Mouse (Mus musculus): ENCODE measurements around the gene Cdkl1. TPM values are rescaled to one million over a fixed set of nuclear protein-coding genes. Genes with fewer than 3 reads are reported as not detected.
A peak's percentile ranks its signal among the peaks of the same experiment; 100 is the strongest.

Cdkl1 gene
- polyA plus RNA-seq, 1 experiment from 2014 or later = 2.3 TPM

DNA sequence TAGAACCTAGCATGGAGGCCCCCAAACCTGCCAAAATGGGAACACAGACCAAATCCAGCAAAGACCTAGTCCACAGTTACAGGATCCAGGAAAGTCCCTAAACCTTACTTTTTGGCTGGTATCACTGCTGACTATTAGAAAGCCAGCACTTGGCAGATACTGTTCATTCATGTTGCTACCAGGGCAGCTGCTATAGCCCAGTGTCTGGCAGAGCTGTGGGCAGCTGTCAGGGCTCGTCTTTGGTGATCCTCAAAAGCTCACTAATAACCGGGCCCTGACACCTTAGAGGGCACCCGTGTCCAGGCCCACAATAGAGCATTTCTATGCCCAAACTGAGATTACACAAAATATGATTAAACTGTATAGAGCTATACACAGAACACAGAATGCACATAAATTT is 68.2 kb downstream of the Cdkl1 start:
- Histone ChIP-seq H3K4me1 (replicated peaks; ENCODE audit: control insufficient read depth, insufficient read depth) (no peaks in the 10 kb centered on the region), H3K27ac (replicated peaks) (no peak overlapping the region), H3K9me3 (ENCODE audit: control insufficient read depth, low read length) (no peaks in the 10 kb centered on the region), H3K9ac (ENCODE audit: low read length) (no peak overlapping the region), H3K36me3 (ENCODE audit: control insufficient read depth, insufficient read depth, low read length) (0 out of 2 replicates have a peak, but pooled peaks cover 3% of the 10 kb centered on the region), H3K27me3 (ENCODE audit: control insufficient read depth, insufficient read depth, low read length) (no peaks in the 10 kb centered on the region), H3K4me3 (ENCODE audit: low read depth, low read length) (no peak overlapping the region), H3K4me2 (replicated peaks; ENCODE audit: low read depth) (no peak overlapping the region)
- TF ChIP-seq CTCF (IDR thresholded peaks at IDR 0.05; ENCODE audit: low read depth) (no peak), EP300 (optimal IDR thresholded peaks at IDR 0.05) (no peak)
- 79% methylated on average over 3 of the region's 3 CpGs for WGBS
- ATAC-seq (ENCODE audit: low FRiP score, low TSS enrichment) (no peak), DNase-seq (ENCODE audit: low spot score) (no peak)

DNA sequence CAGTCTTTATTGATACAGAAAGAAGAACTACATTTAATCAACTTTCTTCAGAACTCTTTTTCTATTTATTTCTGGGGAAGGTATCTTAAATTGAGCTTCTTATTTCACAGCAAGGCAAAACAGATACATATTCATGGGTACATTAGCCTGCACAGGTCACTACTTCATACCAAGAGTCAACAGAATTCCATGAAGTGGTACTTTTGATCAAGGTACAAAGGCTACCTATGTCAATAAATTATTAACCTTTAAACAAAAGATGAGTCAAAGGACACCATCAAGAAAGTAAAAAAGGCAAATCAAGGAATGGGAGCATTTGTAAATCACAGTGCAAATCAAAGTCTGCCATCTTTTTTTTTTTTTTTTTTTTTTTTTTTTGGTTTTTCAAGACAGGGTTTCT is 77.4 kb downstream of the Cdkl1 start:
- TF ChIP-seq CTCF (IDR thresholded peaks at IDR 0.05; ENCODE audit: low read depth) (no peak), EP300 (optimal IDR thresholded peaks at IDR 0.05) (no peak)
- Histone ChIP-seq H3K9ac (ENCODE audit: low read length) (no peak overlapping the region), H3K4me2 (replicated peaks; ENCODE audit: low read depth) (no peak overlapping the region), H3K27me3 (ENCODE audit: control insufficient read depth, insufficient read depth, low read length) (no peaks in the 10 kb centered on the region), H3K27ac (replicated peaks) (no peak overlapping the region), H3K9me3 (ENCODE audit: control insufficient read depth, low read length) (no peaks in the 10 kb centered on the region), H3K4me3 (ENCODE audit: low read depth, low read length) (no peak overlapping the region), H3K36me3 (ENCODE audit: control insufficient read depth, insufficient read depth, low read length) (no peaks in the 10 kb centered on the region), H3K4me1 (replicated peaks; ENCODE audit: control insufficient read depth, insufficient read depth) (no peaks in the 10 kb centered on the region)
- ATAC-seq (ENCODE audit: low FRiP score, low TSS enrichment) (no peak), DNase-seq (ENCODE audit: low spot score) (no peak)

DNA sequence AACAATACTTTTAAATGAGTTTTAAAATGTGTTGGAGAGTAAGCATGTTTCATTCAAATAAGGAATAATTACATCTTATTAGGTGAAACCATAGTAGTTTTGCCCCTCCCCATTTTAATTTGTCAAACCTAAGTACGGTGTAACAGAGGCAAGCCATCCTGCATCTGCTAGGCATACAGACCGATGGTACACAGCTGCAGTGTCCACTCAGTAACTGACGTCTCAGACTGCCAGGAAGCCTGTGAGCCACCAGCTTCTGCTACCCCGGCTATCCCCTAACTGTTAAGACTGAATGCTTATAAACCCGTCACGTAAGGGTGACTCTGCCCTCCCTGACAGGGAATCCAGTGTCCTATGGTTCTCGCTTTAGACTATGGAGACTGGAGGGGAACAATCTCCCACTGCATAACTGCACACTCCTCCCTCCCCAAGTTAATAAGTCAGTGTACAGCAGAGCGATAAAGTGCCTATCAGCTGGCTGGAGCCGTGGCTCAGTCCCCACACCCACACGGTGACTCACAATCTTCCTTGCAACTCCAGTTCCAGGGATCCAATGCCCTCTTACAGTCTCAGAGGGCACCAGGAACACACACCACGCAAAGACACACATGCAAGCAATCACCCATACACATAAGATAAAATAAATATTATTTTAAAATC is 86.1 kb downstream of the Cdkl1 start:
- Histone ChIP-seq H3K27me3 (ENCODE audit: control insufficient read depth, insufficient read depth, low read length) (no peaks in the 10 kb centered on the region), H3K4me3 (ENCODE audit: low read depth, low read length) (no peak overlapping the region), H3K9ac (ENCODE audit: low read length) (no peak overlapping the region), H3K4me2 (replicated peaks; ENCODE audit: low read depth) (no peak overlapping the region), H3K4me1 (replicated peaks; ENCODE audit: control insufficient read depth, insufficient read depth) (no peaks in the 10 kb centered on the region), H3K9me3 (ENCODE audit: control insufficient read depth, low read length) (no peaks in the 10 kb centered on the region), H3K36me3 (ENCODE audit: control insufficient read depth, insufficient read depth, low read length) (no peaks in the 10 kb centered on the region), H3K27ac (replicated peaks) (peak overlapping the region; percentile 46)
- 59% methylated on average over 11 of the region's 11 CpGs for WGBS
- ATAC-seq (ENCODE audit: low FRiP score, low TSS enrichment) = peak; percentile 96
- DNase-seq (ENCODE audit: low spot score) = peak; percentile 86
- no peak for TF ChIP-seq CTCF (IDR thresholded peaks at IDR 0.05; ENCODE audit: low read depth)
- no peak for TF ChIP-seq EP300 (optimal IDR thresholded peaks at IDR 0.05)

GRCm38 (mm10) chr12:69698352-69698751 is 92.7 kb downstream of the Cdkl1 start:
- no peaks in the 10 kb centered on the region for H3K27me3 ChIP-seq (ENCODE audit: control insufficient read depth, insufficient read depth, low read length)
- H3K4me3 ChIP-seq (ENCODE audit: low read depth, low read length) = no peak overlapping the region
- H3K9me3 ChIP-seq (ENCODE audit: control insufficient read depth, low read length) = no peaks in the 10 kb centered on the region
- no peak overlapping the region for H3K27ac ChIP-seq (replicated peaks)
- no peak for TF ChIP-seq CTCF (IDR thresholded peaks at IDR 0.05; ENCODE audit: low read depth)
- TF ChIP-seq EP300 (optimal IDR thresholded peaks at IDR 0.05) = no peak
- DNase-seq (ENCODE audit: low spot score) (no peak), ATAC-seq (ENCODE audit: low FRiP score, low TSS enrichment) (no peak)
- no peak overlapping the region for H3K9ac ChIP-seq (ENCODE audit: low read length)
- WGBS = 83% methylated on average over 6 of the region's 6 CpGs
- H3K4me1 ChIP-seq (replicated peaks; ENCODE audit: control insufficient read depth, insufficient read depth) = no peaks in the 10 kb centered on the region
- no peaks in the 10 kb centered on the region for H3K36me3 ChIP-seq (ENCODE audit: control insufficient read depth, insufficient read depth, low read length)
- no peak overlapping the region for H3K4me2 ChIP-seq (replicated peaks; ENCODE audit: low read depth)

MicroRNAs encoded within 50 kb of the gene (microRNA counts, 519-probe panel; counts per million panel counts)
- not detected for microRNA mmu-miR-681

Small RNAs within 50 kb of the gene (microRNA-seq; reads per million reads assigned to microRNA genes)
- gene Mir681 = not detected

Other genes with a start within 250 kb of the Cdkl1 start
- 24.4 and 24.7 TPM in 2 replicates for gene Vcpkmt, start 208.2 kb downstream of the Cdkl1 start, polyA plus RNA-seq (2015; fragmentation: Nextera tagmentation; extraction: Ambion mirVana)
- 5.4 and 6.0 TPM in 2 replicates for gene Sos2, start 109.4 kb downstream of the Cdkl1 start, polyA plus RNA-seq (2015; fragmentation: Nextera tagmentation; extraction: Ambion mirVana)
- gene L2hgdh, start 66.4 kb downstream of the Cdkl1 start, polyA plus RNA-seq (2015; fragmentation: Nextera tagmentation; extraction: Ambion mirVana) = 11.5 and 12.3 TPM in 2 replicates
- 20.5 and 20.6 TPM in 2 replicates for gene Atp5s, start 66.3 kb downstream of the Cdkl1 start, polyA plus RNA-seq (2015; fragmentation: Nextera tagmentation; extraction: Ambion mirVana)
- gene Atl1, start 101.3 kb upstream of the Cdkl1 start, polyA plus RNA-seq (2015; fragmentation: Nextera tagmentation; extraction: Ambion mirVana) = 3.8 and 4.3 TPM in 2 replicates
- gene Map4k5, start 101.9 kb upstream of the Cdkl1 start, polyA plus RNA-seq (2015; fragmentation: Nextera tagmentation; extraction: Ambion mirVana) = 12.4 and 13.1 TPM in 2 replicates
- 3.1 and 4.2 TPM in 2 replicates for gene Sav1, start 195.7 kb upstream of the Cdkl1 start, polyA plus RNA-seq (2015; fragmentation: Nextera tagmentation; extraction: Ambion mirVana)